Mouse (Mus musculus): ENCODE measurements around the gene Syt5. TPM values are rescaled to one million over a fixed set of nuclear protein-coding genes. Genes with fewer than 3 reads are reported as not detected.

Gene Syt5
- polyA plus RNA-seq (2015; fragmentation: Nextera tagmentation; extraction: Ambion mirVana), result 82.1 and 85.1 TPM in 2 replicates

DNA sequence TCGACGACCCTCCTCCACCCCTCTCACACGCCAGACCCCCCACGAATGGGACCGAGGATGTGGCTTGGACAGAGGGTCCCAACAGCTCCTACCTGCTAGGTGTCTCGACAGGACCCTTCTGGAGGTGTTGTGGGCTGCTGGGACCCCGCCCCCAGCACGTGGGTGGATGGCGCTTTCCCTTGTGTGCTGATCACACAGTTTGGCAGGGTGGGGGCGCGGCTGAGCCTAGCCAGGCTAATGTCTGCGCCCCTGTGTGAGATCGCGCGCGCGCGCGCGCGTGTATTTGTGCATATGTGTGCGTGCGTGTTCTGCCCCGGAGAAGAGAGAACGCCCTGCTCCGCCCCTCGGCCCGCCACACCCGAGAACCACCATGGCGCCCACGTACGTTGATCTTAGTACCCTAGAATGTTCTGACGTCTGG, at the start of gene Syt5:
Gene Syt5 (minus strand): TSS at position 321 of the 421 bp plus-strand sequence.

DNA sequence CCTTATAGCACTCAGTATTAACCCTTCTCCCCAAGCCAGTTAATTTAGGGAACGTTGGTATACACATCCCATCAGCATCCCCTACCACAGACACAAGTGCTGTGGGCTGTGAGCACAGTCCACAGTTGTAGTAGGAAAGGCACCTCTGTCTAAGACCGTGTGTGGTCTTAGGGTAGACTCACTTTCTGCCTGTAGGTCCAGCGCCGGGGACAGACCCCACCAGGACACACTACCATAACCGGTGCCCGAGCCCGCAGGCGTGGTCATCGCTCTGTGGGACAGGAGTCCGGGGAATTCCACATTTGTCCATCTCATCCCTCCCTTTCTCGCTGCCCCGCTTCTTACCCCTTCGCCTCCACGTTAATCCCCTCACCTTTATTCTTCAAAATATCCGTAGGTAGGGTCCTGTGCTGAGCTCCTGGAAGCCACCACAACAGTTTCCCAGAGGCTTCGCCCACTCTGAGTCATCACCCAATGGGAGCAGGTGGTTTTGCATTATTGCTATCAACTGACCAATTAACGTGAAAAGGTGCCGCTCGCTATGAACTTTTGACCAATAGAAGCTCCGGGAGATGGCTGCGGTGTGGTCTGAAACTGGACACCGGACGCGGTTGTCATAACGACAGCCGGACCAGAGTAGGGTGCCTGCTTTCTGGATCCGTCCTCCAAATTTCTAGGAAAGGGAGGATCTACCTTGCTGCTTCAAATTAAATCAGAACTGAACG, 15.2 kb downstream of the Syt5 start, which contains the start of gene Dnaaf3:
Gene Dnaaf3 (minus strand): TSS at position 449 of the 725 bp plus-strand sequence.

DNA sequence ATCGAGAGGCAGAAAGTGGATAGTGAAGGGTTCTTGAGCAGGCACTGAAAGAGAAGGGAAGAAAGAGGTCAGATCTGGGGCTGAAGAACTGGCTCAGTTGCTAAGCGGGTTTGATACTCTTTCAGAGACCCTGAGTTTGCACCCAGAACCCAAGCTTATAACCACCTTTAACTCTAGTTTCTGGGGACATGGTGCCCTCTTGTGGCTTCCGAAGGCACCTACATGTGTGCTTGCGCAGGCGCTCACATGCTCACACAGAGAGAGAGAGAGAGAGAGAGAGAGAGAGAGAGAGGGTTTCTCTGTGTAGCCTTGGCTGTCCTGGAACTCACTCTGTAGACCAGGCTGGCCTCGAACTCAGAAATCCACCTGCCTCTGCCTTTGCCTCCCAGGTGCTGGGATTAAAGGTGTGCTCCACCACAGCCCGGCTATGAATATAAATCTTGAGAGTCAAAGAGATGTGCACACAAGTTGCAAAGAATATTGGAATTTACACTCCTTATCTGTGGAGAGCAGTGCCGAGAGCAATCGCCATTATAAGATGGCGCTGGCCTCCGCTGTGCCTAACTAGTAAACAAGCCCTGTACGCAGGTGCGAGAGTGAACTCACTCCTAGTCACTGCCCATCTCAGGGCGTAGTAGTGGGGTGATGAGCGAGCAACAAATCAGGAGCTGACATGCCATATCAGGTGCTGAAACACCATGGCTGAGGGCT, 23.0 kb downstream of the Syt5 start, which contains the start of gene Tnni3:
Gene Tnni3 (minus strand): TSS at position 18 of the 711 bp plus-strand sequence.

DNA sequence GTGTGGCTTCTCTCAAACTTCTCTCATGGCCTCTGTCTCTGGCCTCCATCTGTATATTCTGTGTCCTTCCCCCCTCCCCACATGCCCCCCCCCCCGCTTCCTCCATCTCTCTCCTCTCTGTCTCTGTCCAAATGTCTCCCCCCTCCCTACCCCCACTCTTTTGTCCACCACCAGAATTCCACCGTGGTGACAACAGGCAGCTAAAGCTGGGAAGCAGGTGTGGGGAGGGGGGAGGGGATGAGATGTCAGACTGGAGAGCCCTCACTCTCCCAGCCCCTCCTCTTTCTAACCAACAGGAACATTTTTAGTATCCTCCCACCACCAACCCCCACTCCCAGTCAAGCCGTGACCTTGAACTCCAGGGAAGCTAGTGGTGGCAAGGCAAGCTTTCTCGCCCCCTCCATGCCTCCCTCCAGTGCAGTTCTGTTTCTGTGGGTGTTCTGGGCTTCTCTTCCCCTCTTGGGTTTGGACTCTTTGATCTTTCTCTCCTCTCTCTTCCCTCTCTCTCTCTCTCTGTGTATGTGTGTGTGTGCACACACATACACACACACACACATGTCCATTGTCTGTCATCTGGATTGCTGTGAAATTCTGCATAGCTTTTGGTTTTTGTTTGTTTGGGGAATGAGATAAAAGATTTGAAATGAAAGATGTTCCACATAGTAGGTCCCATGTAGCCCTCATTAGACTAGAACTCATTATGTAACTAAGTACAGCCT, 30.9 kb downstream of the Syt5 start, which contains the start of gene Tnnt1:
Gene Tnnt1 (minus strand): TSS at position 51 of the 719 bp plus-strand sequence.

DNA sequence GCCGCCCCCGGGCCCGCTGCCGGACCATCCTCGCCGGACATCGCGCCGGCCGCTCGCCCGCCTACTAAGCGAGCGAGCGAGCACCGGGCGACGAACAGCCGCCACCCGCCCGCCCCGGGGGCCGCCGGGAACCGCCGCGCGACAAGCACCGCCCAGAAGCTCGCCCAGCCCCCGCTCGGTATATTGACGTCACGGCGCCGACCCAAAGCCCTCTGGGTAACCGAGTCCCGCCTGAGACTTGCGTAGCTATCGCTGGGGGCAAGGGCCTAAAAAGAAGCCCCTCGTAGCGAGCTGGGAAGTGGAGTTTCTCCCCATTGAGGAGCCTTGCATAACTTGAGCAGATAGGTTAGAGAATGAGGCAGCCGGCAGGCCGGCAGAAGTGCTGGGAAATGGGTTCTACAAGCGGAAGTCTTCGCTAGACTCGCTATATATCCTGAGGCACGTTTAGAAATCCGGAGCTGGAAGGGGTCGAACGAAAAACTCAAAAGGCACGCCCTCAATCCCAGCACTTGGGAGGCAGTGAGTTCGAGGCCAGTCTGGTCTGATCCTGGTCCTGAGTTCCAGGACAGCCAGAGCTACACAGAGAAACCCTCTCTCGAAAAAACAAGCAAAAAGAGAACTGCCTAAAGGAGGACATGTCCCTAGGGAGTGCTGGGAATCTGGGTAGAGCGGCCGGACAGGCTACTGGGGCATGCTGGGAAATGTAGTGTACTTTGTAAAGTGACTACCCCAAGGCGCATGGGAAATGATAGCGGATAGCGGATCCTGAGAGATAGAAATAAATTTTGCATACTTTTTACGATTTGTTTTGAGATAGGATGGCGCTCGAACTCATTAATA, 45.6 kb downstream of the Syt5 start, which contains the start of gene Ppp1r12c:
Gene Ppp1r12c (minus strand): TSS at position 123 of the 840 bp plus-strand sequence.

Small RNA genes within 50 kb of the gene (microRNA-seq; reads per million reads assigned to microRNA genes)
- gene Gm23577, result not detected

Other genes starting within 250 kb of the Syt5 start
- gene Ncr1, start 209.8 kb downstream of the Syt5 start, polyA plus RNA-seq (2015; fragmentation: Nextera tagmentation; extraction: Ambion mirVana), result not detected in 2 replicates
- gene Gp6, start 149.8 kb downstream of the Syt5 start, polyA plus RNA-seq (2015; fragmentation: Nextera tagmentation; extraction: Ambion mirVana), result not detected in 2 replicates
- 34.3 and 37.5 TPM in 2 replicates for gene Rdh13, start 101.9 kb downstream of the Syt5 start, polyA plus RNA-seq (2015; fragmentation: Nextera tagmentation; extraction: Ambion mirVana)
- gene Eps8l1, start 86.9 kb downstream of the Syt5 start, polyA plus RNA-seq (2015; fragmentation: Nextera tagmentation; extraction: Ambion mirVana), result 6.5 and 7.8 TPM in 2 replicates
- gene Ppp1r12c, start 45.9 kb downstream of the Syt5 start, polyA plus RNA-seq (2015; fragmentation: Nextera tagmentation; extraction: Ambion mirVana), result 45.1 and 47.7 TPM in 2 replicates
- gene Tnnt1, start 31.2 kb downstream of the Syt5 start, polyA plus RNA-seq (2015; fragmentation: Nextera tagmentation; extraction: Ambion mirVana), result 1.9 and 3.6 TPM in 2 replicates
- 2.0 and 2.4 TPM in 2 replicates for gene Tnni3, start 23.3 kb downstream of the Syt5 start, polyA plus RNA-seq (2015; fragmentation: Nextera tagmentation; extraction: Ambion mirVana)
- 1.5 and 2.1 TPM in 2 replicates for gene Dnaaf3, start 15.1 kb downstream of the Syt5 start, polyA plus RNA-seq (2015; fragmentation: Nextera tagmentation; extraction: Ambion mirVana)
- 0.45 and 0.60 TPM in 2 replicates for gene Ptprh, start 56.5 kb upstream of the Syt5 start, polyA plus RNA-seq (2015; fragmentation: Nextera tagmentation; extraction: Ambion mirVana)
- gene Tmem86b, start 83.9 kb upstream of the Syt5 start, polyA plus RNA-seq (2015; fragmentation: Nextera tagmentation; extraction: Ambion mirVana), result 0.75 and 1.0 TPM in 2 replicates
- 11.9 and 12.9 TPM in 2 replicates for gene Ppp6r1, start 111.5 kb upstream of the Syt5 start, polyA plus RNA-seq (2015; fragmentation: Nextera tagmentation; extraction: Ambion mirVana)
- 159 and 162 TPM in 2 replicates for gene Hspbp1, start 137.5 kb upstream of the Syt5 start, polyA plus RNA-seq (2015; fragmentation: Nextera tagmentation; extraction: Ambion mirVana)
- 9.4 and 9.6 TPM in 2 replicates for gene Brsk1, start 143.1 kb upstream of the Syt5 start, polyA plus RNA-seq (2015; fragmentation: Nextera tagmentation; extraction: Ambion mirVana)
- gene Tmem150b, start 177.7 kb upstream of the Syt5 start, polyA plus RNA-seq (2015; fragmentation: Nextera tagmentation; extraction: Ambion mirVana), result 0.13 TPM in 1 of 2 replicates, not detected in the other
- 27.9 and 32.2 TPM in 2 replicates for gene Kmt5c, start 192.6 kb upstream of the Syt5 start, polyA plus RNA-seq (2015; fragmentation: Nextera tagmentation; extraction: Ambion mirVana)
- gene Cox6b2, start 205.6 kb upstream of the Syt5 start, polyA plus RNA-seq (2015; fragmentation: Nextera tagmentation; extraction: Ambion mirVana), result 64.8 and 72.7 TPM in 2 replicates
- not detected in 2 replicates for gene Fam71e2, start 223.8 kb upstream of the Syt5 start, polyA plus RNA-seq (2015; fragmentation: Nextera tagmentation; extraction: Ambion mirVana)
- gene Il11, start 235.3 kb upstream of the Syt5 start, polyA plus RNA-seq (2015; fragmentation: Nextera tagmentation; extraction: Ambion mirVana), result 1.3 and 1.4 TPM in 2 replicates
- gene Tmem190, start 235.4 kb upstream of the Syt5 start, polyA plus RNA-seq (2015; fragmentation: Nextera tagmentation; extraction: Ambion mirVana), result not detected in 2 replicates
- 15.1 and 19.9 TPM in 2 replicates for gene Tmem238, start 242.1 kb upstream of the Syt5 start, polyA plus RNA-seq (2015; fragmentation: Nextera tagmentation; extraction: Ambion mirVana)
- gene Rpl28, start 245.3 kb upstream of the Syt5 start, polyA plus RNA-seq (2015; fragmentation: Nextera tagmentation; extraction: Ambion mirVana), result 306 and 332 TPM in 2 replicates

Measured in neural tube, postnatal 0 days (tissue).